Mouse (Mus musculus) embryo, embryonic 10 days (tissue): ENCODE data around the gene Slc25a4.
"Not testable (repeated sequence)": the region's sequence is repeated elsewhere in the genome, so short reads cannot be mapped to it uniquely, and the experiment has no call there.

Source experiments
- DNase-seq: peaks from one replicate; pipeline ENCODE4 v3.0.0-alpha.2; 2015; ENCODE audit warnings: low spot score

Slc25a4 gene

DNA sequence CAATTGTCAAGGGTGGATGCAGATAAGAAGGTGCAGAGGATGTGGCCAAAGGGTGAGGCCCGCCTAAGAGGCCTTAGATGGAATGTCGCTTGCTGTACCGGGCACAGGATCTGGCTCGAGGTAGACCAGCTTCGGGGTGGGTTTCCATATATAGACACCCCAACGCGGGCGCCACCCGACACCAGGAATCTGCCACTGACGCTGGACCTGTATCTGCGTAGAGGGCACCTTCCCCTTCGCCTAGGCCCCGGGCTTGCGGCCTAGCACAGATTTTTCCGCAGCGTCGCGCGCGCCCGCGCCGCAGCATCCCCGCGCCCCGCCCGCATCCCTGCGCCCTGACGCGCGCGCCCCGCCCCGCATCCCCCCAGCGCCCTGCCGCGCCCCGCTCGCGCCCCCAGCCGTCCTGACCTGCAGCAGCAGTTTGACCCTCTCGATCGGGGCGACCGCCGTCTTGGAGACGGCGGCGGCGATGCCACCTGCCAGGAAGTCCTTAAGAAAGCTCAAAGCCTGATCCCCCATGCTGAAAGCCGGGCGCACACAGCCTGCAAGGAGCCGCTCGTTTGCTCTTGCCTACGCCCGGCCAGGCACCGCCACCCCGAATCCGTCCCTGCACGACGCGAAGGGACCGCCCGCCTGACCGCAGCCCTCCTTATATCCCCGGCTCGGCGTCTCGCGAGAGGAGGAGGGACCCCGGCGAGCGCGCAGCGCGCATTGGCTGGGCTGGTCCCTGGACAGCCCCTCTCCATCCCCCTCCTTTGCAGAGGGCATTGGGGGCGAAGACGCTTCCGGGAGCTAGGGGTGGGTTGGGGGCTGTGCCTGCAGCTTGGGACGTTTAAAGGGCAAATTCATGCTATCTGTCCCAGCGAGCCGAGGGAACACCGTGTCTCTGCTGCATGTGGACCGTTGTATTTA, at the start of gene Slc25a4:
Gene Slc25a4, minus strand, starts transcription at position 881 of the 912 bp plus-strand sequence.
- DNase-seq: peak; percentile 95

- no peak for DNase-seq
Measured at GRCm38 (mm10) chr8:46257921-46258682, 47.0 kb upstream of the Slc25a4 start.

GRCm38 (mm10) chr8:46252456-46252855, 41.4 kb upstream of the Slc25a4 start:
- no peak for DNase-seq

DNA sequence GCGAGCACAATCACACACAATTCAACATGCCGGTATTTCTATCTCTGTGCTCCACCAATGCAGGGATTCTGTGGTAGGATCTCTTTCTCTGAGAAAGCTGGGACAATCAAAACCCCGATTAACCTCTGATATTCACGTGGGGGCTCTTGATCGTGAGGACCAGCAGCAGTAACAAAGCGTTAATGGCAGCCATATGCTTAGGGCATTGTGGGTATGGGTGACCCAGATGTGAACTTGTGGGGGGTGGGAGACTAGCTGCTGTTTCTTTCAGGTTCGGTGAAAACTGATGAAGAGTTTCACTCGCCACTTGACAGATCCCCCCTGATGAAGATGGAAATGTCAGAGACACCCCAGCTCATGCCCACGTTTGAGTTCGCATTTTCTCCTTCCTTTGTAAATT, 40.5 kb upstream of the Slc25a4 start:
- DNase-seq: peak; percentile 54

- peak; percentile 76 for DNase-seq
Measured at GRCm38 (mm10) chr8:46246346-46246745, 35.3 kb upstream of the Slc25a4 start.

DNA sequence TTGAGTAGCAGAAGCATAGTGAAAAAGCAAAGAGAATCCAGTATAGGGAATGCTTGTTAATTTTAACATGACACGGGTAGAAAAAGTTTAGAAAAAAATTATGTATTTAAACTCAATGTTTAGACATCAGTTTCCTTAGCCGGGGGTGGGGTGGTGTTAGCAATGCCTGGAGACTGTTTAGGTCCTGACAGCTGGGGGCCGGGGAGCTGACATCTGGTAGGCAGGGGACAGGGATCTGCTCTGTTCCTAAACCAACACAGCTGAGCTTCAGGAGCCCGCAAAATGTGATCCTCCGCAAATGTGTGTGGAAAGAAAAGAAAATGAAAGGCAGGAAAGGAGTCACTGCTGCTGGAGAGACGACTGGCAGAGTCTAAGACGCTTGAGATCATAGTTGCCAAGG, 31.9 kb upstream of the Slc25a4 start:
- no peak for DNase-seq

GRCm38 (mm10) chr8:46241568-46242374, 30.7 kb upstream of the Slc25a4 start:
- peak; percentile 93 for DNase-seq

- no peak for DNase-seq
Measured at GRCm38 (mm10) chr8:46236441-46237223, 25.5 kb upstream of the Slc25a4 start.

- no peak for DNase-seq
Measured at GRCm38 (mm10) chr8:46234736-46235135, 23.7 kb upstream of the Slc25a4 start.

GRCm38 (mm10) chr8:46232798-46233197, 21.7 kb upstream of the Slc25a4 start:
- DNase-seq: no peak

DNA sequence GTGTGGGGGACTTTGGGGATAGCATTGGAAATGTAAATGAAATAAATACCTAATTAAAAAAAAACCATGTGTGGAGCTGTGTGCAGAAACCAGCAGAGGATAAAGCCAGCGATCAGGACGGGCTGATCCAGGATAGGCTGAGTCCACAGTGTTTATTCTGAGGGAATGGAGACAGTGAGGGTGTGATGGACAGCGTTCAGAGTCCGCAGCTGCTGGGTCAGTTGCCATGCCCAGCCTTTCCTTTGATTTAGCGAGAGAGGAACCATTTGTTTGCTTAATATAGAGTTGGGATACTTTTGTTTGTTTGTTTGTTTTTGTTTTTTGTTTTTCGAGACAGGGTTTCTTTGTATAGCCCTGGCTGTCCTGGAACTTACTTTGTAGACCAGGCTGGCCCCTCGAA, 20.9 kb upstream of the Slc25a4 start:
- not testable (repeated sequence) for DNase-seq

DNA sequence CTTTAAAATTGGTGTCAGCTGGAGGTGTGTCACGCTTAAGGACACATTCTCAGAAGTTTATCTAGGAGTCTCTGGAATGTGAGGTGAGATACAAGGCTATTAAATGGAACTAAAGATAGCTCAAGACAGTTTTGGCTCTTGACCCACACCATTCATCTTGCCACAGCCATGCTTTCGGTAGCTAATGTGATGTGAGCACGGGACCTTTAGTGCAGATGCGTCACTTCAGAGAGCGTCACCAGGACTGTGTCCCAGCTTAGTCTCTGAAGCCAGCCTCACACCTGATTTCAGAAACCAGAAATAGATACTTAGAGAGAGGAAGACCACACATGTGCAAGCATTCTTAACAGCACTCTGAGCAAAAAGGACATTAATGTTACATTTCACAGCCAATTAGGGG, 15.5 kb upstream of the Slc25a4 start:
- DNase-seq: no peak

GRCm38 (mm10) chr8:46225501-46225900, 14.4 kb upstream of the Slc25a4 start:
- DNase-seq: no peak

DNA sequence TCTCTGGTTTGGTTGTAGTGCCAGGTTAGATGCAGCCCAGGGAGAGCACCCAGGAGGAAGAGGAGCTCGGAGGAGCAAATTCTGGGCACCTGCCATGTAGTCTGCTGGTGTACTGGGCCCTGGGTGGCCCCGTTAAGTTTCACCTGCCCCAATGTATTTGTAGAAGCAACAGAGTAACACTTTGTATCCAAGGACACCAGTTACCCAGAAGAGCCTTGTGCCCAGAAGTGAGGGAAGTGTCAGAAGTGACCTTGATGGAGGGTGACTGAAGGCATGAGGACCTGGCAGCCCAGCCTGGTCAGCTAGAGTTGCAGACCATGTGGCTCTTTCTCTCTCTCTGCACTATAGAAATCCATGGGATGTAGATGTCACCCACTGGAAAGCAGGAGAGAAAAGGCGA, 9.5 kb upstream of the Slc25a4 start:
- no peak for DNase-seq

GRCm38 (mm10) chr8:46216838-46217237, 5.8 kb upstream of the Slc25a4 start:
- DNase-seq: peak; percentile 81

DNA sequence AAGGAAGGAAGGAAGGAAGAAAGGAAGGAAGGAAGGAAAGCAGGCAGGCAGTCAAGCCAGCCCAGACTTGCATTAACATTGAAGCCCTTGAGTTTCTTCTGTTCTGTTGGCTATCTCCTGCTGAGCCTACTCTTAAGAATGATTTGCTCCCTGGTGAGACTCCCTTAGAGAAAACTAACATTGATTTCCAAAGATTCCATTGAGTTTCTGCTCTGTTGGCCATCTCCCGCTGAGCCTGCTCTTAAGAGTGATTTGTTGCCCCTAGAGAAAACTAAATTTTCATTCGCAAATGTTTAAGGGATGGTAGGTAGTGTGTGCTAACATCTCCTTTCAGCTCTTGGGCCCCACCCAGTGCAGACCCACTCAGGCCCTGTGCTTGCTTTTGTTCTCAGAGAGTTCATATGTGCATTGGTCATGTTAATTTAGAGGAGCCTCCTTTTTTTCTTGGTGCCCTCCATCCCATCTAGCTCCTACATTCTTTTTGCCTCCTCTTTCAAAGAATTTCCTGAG, 2.9 kb upstream of the Slc25a4 start:
- no peak for DNase-seq

- DNase-seq: no peak
Measured at GRCm38 (mm10) chr8:46212194-46212593, 1.1 kb upstream of the Slc25a4 start.

DNA sequence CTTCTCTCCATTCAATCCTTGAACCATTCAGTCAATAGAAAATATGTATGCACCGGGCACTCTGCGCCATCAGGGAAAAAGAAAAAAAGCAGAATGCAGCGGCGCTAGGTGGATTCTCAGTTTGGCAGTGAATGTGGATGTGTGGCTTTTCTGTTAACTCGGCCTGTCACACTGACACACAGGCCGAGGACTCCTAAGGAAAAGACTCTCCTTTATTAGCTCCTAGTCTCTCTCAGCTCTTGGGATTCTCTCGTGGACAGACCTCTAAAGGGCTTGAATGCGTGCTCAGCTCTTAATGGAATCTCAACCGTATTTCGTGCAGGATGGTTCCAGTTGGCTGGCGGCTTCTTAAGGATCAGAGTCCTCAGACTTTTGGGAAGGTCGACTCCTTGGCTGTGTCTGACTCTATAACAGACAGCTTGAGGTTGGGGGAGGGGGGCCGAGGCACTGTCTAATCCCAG, 557 bp upstream of the Slc25a4 start:
- no peak for DNase-seq

- no peak for DNase-seq
Measured at GRCm38 (mm10) chr8:46209057-46209456, 2.0 kb downstream of the Slc25a4 start.

DNA sequence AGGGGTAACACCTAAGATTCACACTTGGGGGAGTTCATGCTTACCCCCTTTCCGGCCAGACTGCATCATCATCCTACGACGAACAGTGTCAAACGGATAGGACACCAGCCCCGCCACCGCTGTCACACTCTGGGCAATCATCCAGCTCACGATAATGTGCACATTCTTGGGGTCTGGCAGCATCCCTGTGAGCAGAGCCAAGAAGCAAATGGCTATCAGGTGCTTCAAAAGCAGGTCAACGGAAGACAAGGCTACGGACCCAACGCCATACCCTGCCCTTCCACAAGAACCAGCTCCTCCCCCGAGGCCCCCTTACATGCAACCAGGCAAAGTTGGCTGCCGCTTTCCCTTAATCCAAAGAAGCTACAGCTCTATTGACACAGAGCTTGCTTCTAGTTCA, 2.7 kb downstream of the Slc25a4 start:
- DNase-seq: no peak

- no peak for DNase-seq
Measured at GRCm38 (mm10) chr8:46206107-46206506, 5.0 kb downstream of the Slc25a4 start.
